Mouse (Mus musculus): ENCODE data around the gene Cdk19. TPM values are rescaled to one million over a fixed set of nuclear protein-coding genes. Genes with fewer than 3 reads are reported as not detected.

Gene Cdk19
- total RNA-seq, 2 experiments from 2014 or later: 50.2 to 54.1 TPM

DNA sequence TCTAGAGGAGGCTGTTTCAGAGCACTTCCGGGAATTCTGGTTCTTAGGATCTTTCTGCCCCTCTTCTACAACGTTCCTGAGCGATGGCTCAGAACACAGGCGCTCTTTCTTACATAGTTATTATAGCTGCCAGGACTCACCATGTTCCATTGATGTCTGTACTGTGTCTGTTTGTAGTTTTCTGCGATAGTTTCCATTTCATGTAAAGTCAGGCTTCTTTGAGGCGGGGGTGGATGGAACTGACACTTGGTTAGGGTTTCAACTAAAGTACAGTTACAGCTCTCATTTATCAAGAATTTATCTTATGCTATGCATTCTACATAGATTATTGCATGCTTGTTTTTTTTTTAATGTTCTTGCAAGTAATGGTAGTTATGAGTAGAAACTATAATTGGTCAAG, 89.3 kb downstream of the Cdk19 start:
- no peak for DNase-seq (ENCODE audit: low spot score in 2 of 2)
- intact Hi-C loops (cut with DNase I): no loop called here

GRCm38 (mm10) chr10:40429081-40429480, 89.7 kb downstream of the Cdk19 start:
- intact Hi-C loops (cut with DNase I): no loop called here
- no peak for DNase-seq (ENCODE audit: low spot score in 2 of 2)

GRCm38 (mm10) chr10:40430209-40430608, 90.8 kb downstream of the Cdk19 start:
- intact Hi-C loops (cut with DNase I): no loop called here
- DNase-seq (ENCODE audit: low spot score in 2 of 2): no peak

- DNase-seq (ENCODE audit: low spot score in 2 of 2): no peak
- intact Hi-C loops (cut with DNase I): no loop called here
Observed at GRCm38 (mm10) chr10:40431957-40432356, 92.6 kb downstream of the Cdk19 start.

GRCm38 (mm10) chr10:40432375-40432774, 93.0 kb downstream of the Cdk19 start:
- intact Hi-C loops (cut with DNase I): no loop called here
- no peak for DNase-seq (ENCODE audit: low spot score in 2 of 2)

DNA sequence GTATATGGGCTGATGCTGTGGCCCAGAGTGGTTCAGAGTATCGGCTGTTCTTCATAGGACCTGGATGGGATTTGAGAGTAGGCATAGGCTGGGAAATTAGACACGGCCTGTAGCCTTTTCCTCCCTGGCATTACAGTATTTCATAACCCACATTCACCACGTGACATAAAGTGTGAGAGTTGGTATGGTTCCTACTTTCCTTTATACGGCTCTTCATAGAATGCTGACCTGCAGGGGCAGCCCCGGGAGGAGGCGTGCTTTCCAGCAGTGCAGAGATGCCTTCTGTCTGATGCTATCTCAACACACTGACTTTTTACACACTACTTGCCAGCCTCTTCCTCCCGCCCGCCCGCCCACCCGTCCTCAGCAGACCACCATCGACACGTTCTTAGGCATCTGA, 96.0 kb downstream of the Cdk19 start:
- DNase-seq (ENCODE audit: low spot score in 2 of 2): no peak
- intact Hi-C loops (cut with DNase I): no loop called here

- intact Hi-C loops (cut with DNase I): no loop called here
- no peak for DNase-seq (ENCODE audit: low spot score in 2 of 2)
Observed at GRCm38 (mm10) chr10:40437117-40437516, 97.8 kb downstream of the Cdk19 start.

DNA sequence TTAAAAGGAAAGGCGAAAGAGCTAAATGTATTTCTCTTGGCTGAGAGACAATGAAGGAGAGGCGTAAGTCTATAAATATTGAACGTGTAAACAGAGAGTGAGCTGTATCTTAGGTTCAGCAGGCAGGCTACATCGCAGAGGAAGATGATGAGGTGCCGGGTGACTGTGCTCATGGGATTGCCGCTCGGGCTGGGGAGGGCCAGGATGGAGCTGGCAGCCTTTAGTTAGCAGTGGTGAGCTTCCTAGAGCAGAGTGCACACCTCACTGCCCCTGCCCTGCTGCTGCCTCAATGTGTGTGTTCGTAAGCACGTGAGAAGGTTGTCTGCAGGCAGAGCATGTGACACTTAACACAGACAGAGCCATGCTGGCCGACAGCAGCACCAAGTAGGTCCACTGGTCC, 101.4 kb downstream of the Cdk19 start:
- intact Hi-C loops (cut with DNase I): no loop called here
- DNase-seq (ENCODE audit: low spot score in 2 of 2): no peak

DNA sequence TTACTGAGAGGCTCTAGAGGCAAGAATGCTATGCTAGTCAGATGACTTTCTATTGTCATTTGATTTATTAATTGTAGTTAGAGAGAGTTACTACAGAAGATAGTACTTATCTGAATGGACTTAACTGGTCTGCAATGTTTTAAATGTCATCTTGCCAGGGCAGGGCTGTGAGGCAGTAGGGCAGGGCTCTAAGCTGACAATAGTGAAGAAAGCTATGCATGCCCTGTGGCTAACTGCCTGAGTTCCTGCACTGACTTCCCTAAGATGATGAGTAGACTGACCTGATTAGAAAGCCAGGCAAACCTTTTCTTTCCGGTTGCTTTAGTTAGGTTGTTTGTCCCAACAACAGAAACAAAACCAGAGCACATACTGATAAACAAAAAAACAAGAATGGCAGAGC, 102.7 kb downstream of the Cdk19 start:
- intact Hi-C loops (cut with DNase I): no loop called here
- no peak for DNase-seq (ENCODE audit: low spot score in 2 of 2)

GRCm38 (mm10) chr10:40443371-40443770, 104.0 kb downstream of the Cdk19 start:
- DNase-seq (ENCODE audit: low spot score in 2 of 2): no peak
- intact Hi-C loops (cut with DNase I): no loop called here

GRCm38 (mm10) chr10:40443806-40444357, 104.5 kb downstream of the Cdk19 start:
- DNase-seq (ENCODE audit: low spot score in 2 of 2): no peak
- intact Hi-C loops (cut with DNase I): no loop called here

DNA sequence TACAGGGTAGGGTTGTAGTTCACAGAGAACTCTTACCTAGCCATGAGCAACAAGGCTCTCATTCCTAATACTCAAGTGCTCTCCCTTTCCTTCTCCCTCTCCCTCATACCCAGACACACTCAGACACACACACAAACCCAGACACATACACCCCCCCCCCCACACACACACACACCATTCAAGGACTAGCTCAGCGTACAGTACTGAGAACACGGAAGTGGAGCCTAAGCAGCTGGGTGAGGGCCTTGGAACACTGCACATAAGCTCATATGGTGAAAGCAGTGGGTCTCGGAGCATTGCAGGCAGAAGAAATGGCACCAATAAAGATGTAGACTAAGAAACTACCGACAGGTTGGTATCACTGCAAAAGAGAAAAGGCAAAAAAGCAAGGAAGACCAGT, 105.2 kb downstream of the Cdk19 start:
- no peak for DNase-seq (ENCODE audit: low spot score in 2 of 2)

GRCm38 (mm10) chr10:40446088-40446604, 106.8 kb downstream of the Cdk19 start:
- DNase-seq (ENCODE audit: low spot score in 2 of 2): no peak
- intact Hi-C loops (cut with DNase I): loop anchor here (5.0 kb wide), 2 partner anchors 71 to 74 kb away; no protein-coding TSS in a partner anchor

More for the DNA sequence above, 105.2 kb downstream of the Cdk19 start:
- intact Hi-C loops (cut with DNase I): no loop called here

DNA sequence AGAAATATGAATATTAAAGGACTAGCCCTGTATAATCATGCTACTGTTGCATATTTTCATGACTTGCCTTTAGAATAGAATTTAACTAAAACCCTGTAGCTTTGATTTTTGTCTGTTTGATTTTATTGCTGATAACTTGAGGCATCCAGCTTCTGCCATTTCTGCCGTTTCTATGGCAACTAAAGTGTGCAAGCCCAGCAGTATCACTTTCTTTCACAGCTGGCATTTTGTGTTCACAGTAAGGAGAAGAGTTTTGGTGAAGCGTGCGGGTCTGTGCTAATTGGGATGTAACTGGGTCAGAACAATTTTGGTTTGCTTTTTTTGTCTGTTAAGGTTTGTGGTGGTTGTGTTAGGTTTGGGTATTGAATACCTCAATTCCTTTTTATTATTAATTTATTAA, 107.3 kb downstream of the Cdk19 start:
- intact Hi-C loops (cut with DNase I): loop anchor here (5.0 kb wide), 2 partner anchors 71 to 74 kb away; no protein-coding TSS in a partner anchor
- no peak for DNase-seq (ENCODE audit: low spot score in 2 of 2)

GRCm38 (mm10) chr10:40447295-40447694, 107.9 kb downstream of the Cdk19 start:
- intact Hi-C loops (cut with DNase I): loop anchor here (5.0 kb wide), 2 partner anchors 70 to 75 kb away; no protein-coding TSS in a partner anchor
- no peak for DNase-seq (ENCODE audit: low spot score in 2 of 2)

GRCm38 (mm10) chr10:40447921-40448320, 108.6 kb downstream of the Cdk19 start:
- DNase-seq (ENCODE audit: low spot score in 2 of 2): no peak
- intact Hi-C loops (cut with DNase I): loop anchor here (5.0 kb wide), 2 partner anchors 69 to 76 kb away; no protein-coding TSS in a partner anchor

DNA sequence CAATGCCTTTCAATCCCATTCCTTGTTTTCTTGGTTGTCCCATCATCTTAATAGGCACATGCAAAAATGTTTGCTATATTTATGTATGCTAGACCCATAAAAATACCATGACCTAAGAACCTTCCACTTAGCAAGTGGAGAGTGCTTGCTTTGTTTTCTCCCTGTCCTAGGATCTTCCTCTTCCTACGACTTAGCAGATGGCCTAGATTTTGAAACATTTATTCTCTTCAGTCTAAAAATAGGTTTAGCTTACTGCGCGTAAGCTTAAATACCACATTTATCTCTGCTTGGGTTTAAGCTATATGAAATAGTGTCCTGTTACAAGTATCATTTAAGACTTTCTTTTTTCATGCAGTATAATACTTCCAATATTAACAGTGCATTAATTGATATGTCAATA, 109.1 kb downstream of the Cdk19 start:
- DNase-seq (ENCODE audit: low spot score in 2 of 2): no peak
- intact Hi-C loops (cut with DNase I): loop anchor here (5.0 kb wide), 2 partner anchors 69 to 76 kb away; no protein-coding TSS in a partner anchor

DNA sequence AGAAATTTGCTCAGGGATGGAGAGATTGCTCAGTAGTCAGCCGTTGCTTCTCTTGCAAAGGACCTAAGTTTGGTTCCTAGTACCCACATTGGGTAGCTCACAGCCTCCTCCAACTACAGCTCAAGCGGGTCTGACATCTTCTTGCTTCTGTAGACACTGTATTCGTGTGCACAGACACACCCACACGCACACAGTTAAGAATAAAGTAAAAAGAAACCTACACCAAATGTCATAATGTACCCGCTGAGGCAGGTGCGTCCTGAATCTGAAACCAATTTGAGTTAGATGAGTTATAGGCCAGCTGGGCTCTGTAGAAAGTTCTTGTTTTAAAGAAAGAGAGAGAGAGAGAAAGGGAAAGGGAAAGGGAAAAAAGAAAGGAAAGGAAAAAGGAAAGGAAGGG, 110.2 kb downstream of the Cdk19 start:
- intact Hi-C loops (cut with DNase I): loop anchor here (5.0 kb wide), 2 partner anchors 68 to 77 kb away; no protein-coding TSS in a partner anchor
- no peak for DNase-seq (ENCODE audit: low spot score in 2 of 2)

DNA sequence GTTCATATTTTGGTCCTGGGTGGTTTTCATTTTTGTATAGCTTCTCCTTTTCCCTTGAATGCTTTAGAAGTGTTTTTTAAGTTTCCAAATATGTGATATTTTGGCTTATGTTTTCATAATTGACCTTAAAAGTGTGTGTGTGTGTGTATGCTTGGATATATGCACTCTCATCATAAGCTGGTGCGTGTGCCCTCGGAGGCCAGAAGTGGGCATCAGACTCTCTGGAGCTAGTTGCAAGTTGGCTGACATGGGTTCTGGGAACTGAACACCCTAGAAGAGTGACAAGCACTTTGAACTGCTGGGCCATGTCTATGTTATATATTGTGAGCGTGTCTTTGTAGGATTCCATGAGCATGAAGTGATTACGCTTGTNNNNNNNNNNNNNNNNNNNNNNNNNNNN, 110.8 kb downstream of the Cdk19 start:
- intact Hi-C loops (cut with DNase I): no loop called here
- no peak for DNase-seq (ENCODE audit: low spot score in 2 of 2)

GRCm38 (mm10) chr10:40457116-40457515, 117.8 kb downstream of the Cdk19 start:
- intact Hi-C loops (cut with DNase I): no loop called here
- DNase-seq (ENCODE audit: low spot score in 2 of 2): no peak

DNA sequence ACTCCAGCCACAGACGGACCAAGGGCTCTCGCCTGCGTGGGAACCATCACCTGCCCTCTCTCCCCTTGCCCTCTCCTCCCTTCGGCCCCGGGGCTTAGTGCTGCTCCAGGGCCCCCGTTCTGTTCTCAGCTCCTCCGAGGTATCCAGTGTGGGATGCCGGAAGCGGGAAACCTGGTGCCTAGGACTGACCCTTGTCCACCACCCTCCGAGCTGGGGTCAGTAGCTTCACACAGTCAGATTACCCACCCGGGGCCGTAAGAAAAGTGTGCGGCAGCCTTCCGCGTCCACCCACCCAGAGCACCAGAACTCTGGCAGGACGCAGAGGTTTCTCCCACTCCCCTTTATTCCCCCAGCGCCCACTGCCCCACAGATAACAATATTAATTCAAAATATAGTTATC, 119.8 kb downstream of the Cdk19 start:
- intact Hi-C loops (cut with DNase I): no loop called here

GRCm38 (mm10) chr10:40461362-40461761, 122.0 kb downstream of the Cdk19 start:
- no peak for DNase-seq (ENCODE audit: low spot score in 2 of 2)
- intact Hi-C loops (cut with DNase I): no loop called here

More for the DNA sequence above, 119.8 kb downstream of the Cdk19 start:
- no peak for DNase-seq (ENCODE audit: low spot score in 2 of 2)

Data from left cerebral cortex, postnatal 36 days (tissue).